Mouse (Mus musculus): ENCODE measurements around the gene Ndufv3. TPM values are rescaled to one million over a fixed set of nuclear protein-coding genes. Genes with fewer than 3 reads are reported as not detected.

Gene Ndufv3
- polyA plus RNA-seq, 2 experiments from 2014 or later, result 248 to 290 TPM

GRCm38 (mm10) chr17:31557124-31557880 is 37.4 kb downstream of the Ndufv3 start:
- ATAC-seq, result no peak

GRCm38 (mm10) chr17:31557947-31558542 is 38.1 kb downstream of the Ndufv3 start:
- ATAC-seq, result peak; percentile 57

- no peak for ATAC-seq
Observed at GRCm38 (mm10) chr17:31559021-31559789, 39.3 kb downstream of the Ndufv3 start.

- ATAC-seq, result no peak
Observed at GRCm38 (mm10) chr17:31563632-31564014, 43.7 kb downstream of the Ndufv3 start.

GRCm38 (mm10) chr17:31564015-31564857 is 44.3 kb downstream of the Ndufv3 start, which contains the start of gene Pknox1:
TSS of gene Pknox1 (plus strand) at chr17:31564734.
- peak; percentile 85 for ATAC-seq

GRCm38 (mm10) chr17:31564858-31565140 is 44.9 kb downstream of the Ndufv3 start:
- no peak for ATAC-seq

- ATAC-seq, result peak; percentile 0
Observed at GRCm38 (mm10) chr17:31565141-31566056, 45.5 kb downstream of the Ndufv3 start.

- no peak for ATAC-seq
Observed at GRCm38 (mm10) chr17:31566276-31566675, 46.4 kb downstream of the Ndufv3 start.

GRCm38 (mm10) chr17:31569756-31570155 is 49.8 kb downstream of the Ndufv3 start:
- ATAC-seq, result no peak

GRCm38 (mm10) chr17:31570321-31570925 is 50.5 kb downstream of the Ndufv3 start:
- no peak for ATAC-seq

GRCm38 (mm10) chr17:31571689-31572088 is 51.8 kb downstream of the Ndufv3 start:
- no peak for ATAC-seq

- ATAC-seq, result no peak
Observed at GRCm38 (mm10) chr17:31574662-31575061, 54.7 kb downstream of the Ndufv3 start.

- no peak for ATAC-seq
Observed at GRCm38 (mm10) chr17:31576394-31577175, 56.7 kb downstream of the Ndufv3 start.

- no peak for ATAC-seq
Observed at GRCm38 (mm10) chr17:31580344-31580743, 60.4 kb downstream of the Ndufv3 start.

Other genes with a start within 250 kb of the Ndufv3 start
- gene Rsph1, start 242.7 kb upstream of the Ndufv3 start, polyA plus RNA-seq (2017; shearing (Covaris generic)), result 1 to 10 TPM in 1 of 2 experiments, under 1 TPM in 1; 0.86 to 2.7 TPM
- gene Slc37a1, start 233.3 kb upstream of the Ndufv3 start, polyA plus RNA-seq (2017; shearing (Covaris generic)), result 10 to 100 TPM; 20.5 to 26.2 TPM
- gene Pde9a, start 133.9 kb upstream of the Ndufv3 start, polyA plus RNA-seq (2017; shearing (Covaris generic)), result 1 to 10 TPM in 1 of 2 experiments, not detected in 1; 1.4 TPM
- gene Wdr4, start 135 bp upstream of the Ndufv3 start, polyA plus RNA-seq (2017; shearing (Covaris generic)), result 10 to 100 TPM; 14.4 to 16.2 TPM
- gene Pknox1, start 44.6 kb downstream of the Ndufv3 start, polyA plus RNA-seq (2017; shearing (Covaris generic)), result 10 to 100 TPM; 42.0 to 44.1 TPM
- gene Cbs, start 117.1 kb downstream of the Ndufv3 start, polyA plus RNA-seq (2017; shearing (Covaris generic)), result under 1 TPM in 1 of 2 experiments, not detected in 1; 0.05 TPM
- gene U2af1, start 138.8 kb downstream of the Ndufv3 start, polyA plus RNA-seq (2017; shearing (Covaris generic)), result 10 to 100 TPM; 60.6 to 77.9 TPM
- gene Cryaa, start 157.7 kb downstream of the Ndufv3 start, polyA plus RNA-seq (2017; shearing (Covaris generic)), result not detected

Data from activated CD4-positive, CD25-positive, alpha-beta regulatory T cell, adult 4 months (primary cell).